Mouse (Mus musculus) effector memory CD4-positive, alpha-beta T cell, adult 5 months (primary cell): Measurements from ENCODE around the gene Gadd45a. TPM values are rescaled to one million over a fixed set of nuclear protein-coding genes. Genes with fewer than 3 reads are reported as not detected.

Experiments used
- polyA plus RNA-seq: library from polyadenylated mRNA; unstranded; fragments of 100-300 nt; shearing (Covaris generic); gene quantifications from one replicate; pipeline ENCODE4 v1.2.1, GENCODE M21; 2017

Gadd45a gene
- 34.8 TPM for polyA plus RNA-seq

GRCm38 (mm10) chr6:67036837-67037628 lies at the start of gene Gadd45a:
Gene Gadd45a, minus strand, starts transcription at chr6:67037457.

Other genes with a start within 250 kb of the Gadd45a start
- gene Vmn1r39, start 226.8 kb downstream of the Gadd45a start, polyA plus RNA-seq, result not detected
- 11.4 TPM for gene Gng12, start 141.1 kb downstream of the Gadd45a start, polyA plus RNA-seq
- 517 TPM for gene Serbp1, start 200.7 kb upstream of the Gadd45a start, polyA plus RNA-seq